Mouse (Mus musculus) heart, postnatal 36 days (tissue): Measurements from ENCODE around the gene Dtnbp1. TPM values are rescaled to one million over a fixed set of nuclear protein-coding genes. Genes with fewer than 3 reads are reported as not detected.
A peak's percentile ranks its signal among the peaks of the same experiment; 100 is the strongest.

Experiments used
- DNase-seq, 2 experiments: peaks; one replicate each; pipeline ENCODE4 v3.0.0; 2021 to 2022
- intact Hi-C: fragments of 180-260 bp; cut with DNase I; formaldehyde crosslinking; loops from one replicate; pipeline ENCODE4 v1.15.1; 2025
- total RNA-seq, 2 experiments: library from RNA; stranded (reverse); gene quantifications; 2 replicates each; pipeline ENCODE4 v1.2.3; 2021

Dtnbp1 gene
- total RNA-seq, 2 experiments from 2014 or later: 100 to 108 TPM

GRCm38 (mm10) chr13:45004987-45005592 is 3.1 kb upstream of the Dtnbp1 start:
- no peak for DNase-seq
- intact Hi-C loops: no loop called here

GRCm38 (mm10) chr13:45003026-45003425 is 1.1 kb upstream of the Dtnbp1 start:
- intact Hi-C loops: no loop called here
- no peak for DNase-seq

- intact Hi-C loops: no loop called here
- peak; percentile 79 to 87 for DNase-seq
These were observed 578 bp downstream of the Dtnbp1 start for GRCm38 (mm10) chr13:45001228-45001910.

GRCm38 (mm10) chr13:45000836-45001227 is 1.1 kb downstream of the Dtnbp1 start:
- intact Hi-C loops: no loop called here

GRCm38 (mm10) chr13:44999211-44999610 is 2.7 kb downstream of the Dtnbp1 start:
- intact Hi-C loops: no loop called here
- DNase-seq: no peak

More at GRCm38 (mm10) chr13:45000836-45001227, 1.1 kb downstream of the Dtnbp1 start:
- peak; percentile 38 to 43 for DNase-seq

- no peak for DNase-seq
- intact Hi-C loops: no loop called here
These were observed 5.6 kb downstream of the Dtnbp1 start for GRCm38 (mm10) chr13:44996339-44996738.

GRCm38 (mm10) chr13:44992550-44993205 is 9.3 kb downstream of the Dtnbp1 start:
- DNase-seq: no peak
- intact Hi-C loops: no loop called here

- intact Hi-C loops: no loop called here
- no peak for DNase-seq
These were observed 10.0 kb downstream of the Dtnbp1 start for GRCm38 (mm10) chr13:44991936-44992335.

- intact Hi-C loops: no loop called here
- no peak for DNase-seq
These were observed 11.8 kb downstream of the Dtnbp1 start for GRCm38 (mm10) chr13:44990073-44990682.

GRCm38 (mm10) chr13:44986352-44986751 is 15.6 kb downstream of the Dtnbp1 start:
- DNase-seq: no peak
- intact Hi-C loops: no loop called here

GRCm38 (mm10) chr13:44985321-44985720 is 16.6 kb downstream of the Dtnbp1 start:
- DNase-seq: no peak
- intact Hi-C loops: no loop called here

GRCm38 (mm10) chr13:44983635-44984401 is 18.1 kb downstream of the Dtnbp1 start:
- intact Hi-C loops: no loop called here
- DNase-seq: no peak

- intact Hi-C loops: no loop called here
- no peak for DNase-seq
These were observed 19.1 kb downstream of the Dtnbp1 start for GRCm38 (mm10) chr13:44982799-44983198.

GRCm38 (mm10) chr13:44979433-44979832 is 22.5 kb downstream of the Dtnbp1 start:
- intact Hi-C loops: loop anchor here (5.0 kb wide), 1 partner anchor 222 kb away; no protein-coding TSS in a partner anchor
- no peak for DNase-seq

GRCm38 (mm10) chr13:44977483-44978141 is 24.3 kb downstream of the Dtnbp1 start:
- DNase-seq: no peak
- intact Hi-C loops: loop anchor here (1.0 to 5.0 kb wide), 2 partner anchors 220 to 1183 kb away; no protein-coding TSS in a partner anchor

GRCm38 (mm10) chr13:44977059-44977458 is 24.9 kb downstream of the Dtnbp1 start:
- intact Hi-C loops: loop anchor here (5.0 kb wide), 1 partner anchor 220 kb away; no protein-coding TSS in a partner anchor
- DNase-seq: no peak

GRCm38 (mm10) chr13:44960542-44961291 is 41.2 kb downstream of the Dtnbp1 start:
- intact Hi-C loops: no loop called here
- DNase-seq: no peak

- intact Hi-C loops: loop anchor here (10.0 kb wide), 1 partner anchor 1092 kb away; no protein-coding TSS in a partner anchor
- DNase-seq: no peak
These were observed 44.9 kb downstream of the Dtnbp1 start for GRCm38 (mm10) chr13:44957049-44957448.

- no peak for DNase-seq
- intact Hi-C loops: loop anchor here (10.0 kb wide), 1 partner anchor 1091 kb away; no protein-coding TSS in a partner anchor
These were observed 46.2 kb downstream of the Dtnbp1 start for GRCm38 (mm10) chr13:44955781-44956180.
